Mouse (Mus musculus): ENCODE measurements around the gene P2rx7. TPM values are rescaled to one million over a fixed set of nuclear protein-coding genes. Genes with fewer than 3 reads are reported as not detected.
"Not testable (repeated sequence)": the region's sequence is repeated elsewhere in the genome, so short reads cannot be mapped to it uniquely, and the experiment has no call there.

Gene P2rx7
- polyA plus RNA-seq, 1 experiment = 1.4 TPM

DNA sequence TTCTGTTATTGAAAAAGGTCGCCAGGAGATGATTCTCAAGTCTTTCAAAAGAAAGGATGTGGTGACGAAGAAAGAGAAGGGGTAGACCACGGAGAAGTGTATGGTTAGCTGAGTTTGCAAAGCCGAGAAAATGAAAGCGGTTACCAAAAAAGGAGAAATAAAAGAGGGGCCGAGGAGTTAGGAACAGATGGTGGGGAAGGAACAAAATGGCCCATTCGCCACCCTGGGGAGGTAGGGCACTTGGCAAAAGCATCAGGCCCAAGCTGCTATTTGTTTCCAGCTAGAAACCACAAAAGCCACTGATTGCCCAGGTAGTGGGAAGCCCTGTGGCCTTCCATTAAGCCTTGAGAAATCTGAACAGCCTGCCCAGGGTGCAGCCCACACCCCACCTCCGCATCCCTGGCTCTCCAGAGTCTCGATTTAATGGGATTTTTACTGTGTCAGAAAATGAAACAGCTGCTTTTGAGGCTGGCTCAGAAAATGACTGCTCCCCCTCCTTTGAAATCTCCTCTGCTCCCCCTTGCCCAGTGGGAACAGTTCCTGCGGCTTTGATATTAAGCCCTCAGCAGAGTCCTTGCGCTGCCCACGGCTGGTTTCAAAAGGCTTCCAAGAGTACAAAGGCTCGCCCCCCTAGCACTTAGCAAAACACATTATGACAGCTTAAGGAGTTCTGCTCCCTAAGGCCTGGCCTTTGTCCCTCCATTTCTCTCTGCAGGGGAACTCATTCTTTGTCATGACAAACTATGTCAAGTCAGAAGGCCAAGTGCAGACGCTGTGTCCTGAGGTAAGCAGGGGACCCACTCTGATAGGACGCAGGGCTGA, 9.9 kb downstream of the P2rx7 start:
- no peak overlapping the region for H3K4me3 ChIP-seq (ENCODE audit: insufficient read depth, low read length)
- peaks cover 8% of the 10 kb centered on the region for H3K4me1 ChIP-seq (ENCODE audit: control insufficient read depth, insufficient read depth, low read length)
- H3K27ac ChIP-seq (ENCODE audit: insufficient read depth, low read length) = peak overlapping the region; percentile 41
- TF ChIP-seq POLR2A (IDR thresholded peaks at IDR 0.05; ENCODE audit: low read depth, low read length) = no peak
- TF ChIP-seq CTCF (IDR thresholded peaks at IDR 0.05; ENCODE audit: borderline replicate concordance, insufficient read depth, low read length) = no peak

DNA sequence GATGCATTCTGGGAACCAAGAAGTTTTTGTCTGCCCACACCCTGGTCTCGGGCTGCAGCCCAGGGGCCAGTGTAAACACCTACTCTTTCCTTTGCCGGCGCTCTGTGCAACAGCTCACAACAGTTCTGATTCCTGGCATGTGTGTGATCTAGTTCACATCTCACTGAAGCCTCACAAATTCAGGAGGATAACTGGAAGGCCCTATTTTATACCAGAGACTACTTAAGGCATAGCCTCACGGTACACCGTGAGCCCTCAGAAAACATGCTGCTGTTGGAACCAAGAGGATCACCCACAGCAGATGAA, 10.5 kb downstream of the P2rx7 start:
- no peak overlapping the region for H3K4me3 ChIP-seq (ENCODE audit: insufficient read depth, low read length)
- H3K27ac ChIP-seq (ENCODE audit: insufficient read depth, low read length) = peak overlapping the region; percentile 41
- peaks cover 8% of the 10 kb centered on the region for H3K4me1 ChIP-seq (ENCODE audit: control insufficient read depth, insufficient read depth, low read length)
- no peak for TF ChIP-seq CTCF (IDR thresholded peaks at IDR 0.05; ENCODE audit: borderline replicate concordance, insufficient read depth, low read length)
- TF ChIP-seq POLR2A (IDR thresholded peaks at IDR 0.05; ENCODE audit: low read depth, low read length) = no peak

DNA sequence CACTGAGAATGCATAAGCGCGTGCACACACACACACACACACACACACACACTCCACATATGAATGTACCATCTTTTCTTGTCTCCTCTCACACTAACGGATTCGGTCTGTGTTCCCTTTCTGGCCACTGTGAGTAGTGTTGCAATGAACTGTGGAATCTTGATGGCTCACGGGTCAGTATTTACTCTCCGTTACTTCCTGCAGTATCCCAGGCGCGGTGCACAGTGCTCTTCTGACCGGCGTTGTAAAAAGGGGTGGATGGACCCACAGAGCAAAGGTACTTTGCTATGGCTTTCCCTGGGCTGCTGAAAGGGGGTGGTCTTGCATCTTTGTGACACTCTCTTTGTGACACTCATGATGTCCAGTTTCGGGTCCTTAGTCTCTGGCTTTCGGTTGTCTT, 13.1 kb downstream of the P2rx7 start:
- Histone ChIP-seq H3K4me3 (ENCODE audit: insufficient read depth, low read length) (no peak overlapping the region), H3K27ac (ENCODE audit: insufficient read depth, low read length) (no peak overlapping the region), H3K4me1 (ENCODE audit: control insufficient read depth, insufficient read depth, low read length) (peaks cover 3% of the 10 kb centered on the region; the same call in 1 of the 2 replicates)
- no peak for TF ChIP-seq POLR2A (IDR thresholded peaks at IDR 0.05; ENCODE audit: low read depth, low read length)
- TF ChIP-seq CTCF (IDR thresholded peaks at IDR 0.05; ENCODE audit: borderline replicate concordance, insufficient read depth, low read length) = no peak

DNA sequence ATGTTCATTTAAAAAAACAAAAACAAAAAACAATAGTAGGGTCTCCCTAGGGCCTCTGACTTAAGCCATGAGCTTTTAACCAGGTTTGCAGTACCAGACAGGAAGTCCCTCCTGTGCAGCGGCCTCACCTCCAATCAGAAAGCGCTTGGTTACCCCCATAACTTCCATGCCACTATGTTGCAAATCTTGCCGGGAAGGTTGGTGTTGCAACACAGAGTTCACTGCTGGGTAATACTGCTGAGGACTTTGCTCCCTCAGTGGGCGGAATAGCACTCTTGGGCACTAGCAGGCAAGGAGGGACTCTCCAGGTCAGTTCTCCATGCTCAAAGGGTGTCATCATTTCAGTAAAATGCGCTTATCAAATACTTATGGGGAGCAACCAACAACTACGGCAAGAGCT, 18.8 kb downstream of the P2rx7 start:
- H3K4me1 ChIP-seq (ENCODE audit: control insufficient read depth, insufficient read depth, low read length) = no peaks in the 10 kb centered on the region
- no peak overlapping the region for H3K27ac ChIP-seq (ENCODE audit: insufficient read depth, low read length)
- no peak for TF ChIP-seq POLR2A (IDR thresholded peaks at IDR 0.05; ENCODE audit: low read depth, low read length)
- no peak for TF ChIP-seq CTCF (IDR thresholded peaks at IDR 0.05; ENCODE audit: borderline replicate concordance, insufficient read depth, low read length)
- H3K4me3 ChIP-seq (ENCODE audit: insufficient read depth, low read length) = no peak overlapping the region

DNA sequence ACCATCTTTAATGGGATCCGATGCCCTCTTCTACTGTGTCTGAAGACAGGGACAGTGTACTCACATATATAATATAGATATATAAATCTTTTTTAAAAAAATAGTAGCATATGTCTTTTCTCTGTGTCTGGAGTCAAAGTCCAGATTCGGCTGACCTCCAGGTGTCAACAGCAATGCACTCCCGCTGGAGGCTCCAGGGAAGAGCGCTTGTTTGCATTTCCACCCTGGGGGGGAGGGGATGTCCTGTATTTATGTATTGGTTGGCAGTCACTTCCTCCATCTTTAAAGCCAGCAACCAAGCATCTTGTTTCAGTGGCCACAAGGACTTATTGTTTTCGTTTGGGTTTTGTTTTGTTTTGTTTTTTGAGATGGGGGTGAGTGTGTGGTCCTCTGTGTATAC, 21.3 kb downstream of the P2rx7 start:
- no peak overlapping the region for H3K4me3 ChIP-seq (ENCODE audit: insufficient read depth, low read length)
- no peak for TF ChIP-seq POLR2A (IDR thresholded peaks at IDR 0.05; ENCODE audit: low read depth, low read length)
- no peaks in the 10 kb centered on the region for H3K4me1 ChIP-seq (ENCODE audit: control insufficient read depth, insufficient read depth, low read length)
- H3K27ac ChIP-seq (ENCODE audit: insufficient read depth, low read length) = no peak overlapping the region

DNA sequence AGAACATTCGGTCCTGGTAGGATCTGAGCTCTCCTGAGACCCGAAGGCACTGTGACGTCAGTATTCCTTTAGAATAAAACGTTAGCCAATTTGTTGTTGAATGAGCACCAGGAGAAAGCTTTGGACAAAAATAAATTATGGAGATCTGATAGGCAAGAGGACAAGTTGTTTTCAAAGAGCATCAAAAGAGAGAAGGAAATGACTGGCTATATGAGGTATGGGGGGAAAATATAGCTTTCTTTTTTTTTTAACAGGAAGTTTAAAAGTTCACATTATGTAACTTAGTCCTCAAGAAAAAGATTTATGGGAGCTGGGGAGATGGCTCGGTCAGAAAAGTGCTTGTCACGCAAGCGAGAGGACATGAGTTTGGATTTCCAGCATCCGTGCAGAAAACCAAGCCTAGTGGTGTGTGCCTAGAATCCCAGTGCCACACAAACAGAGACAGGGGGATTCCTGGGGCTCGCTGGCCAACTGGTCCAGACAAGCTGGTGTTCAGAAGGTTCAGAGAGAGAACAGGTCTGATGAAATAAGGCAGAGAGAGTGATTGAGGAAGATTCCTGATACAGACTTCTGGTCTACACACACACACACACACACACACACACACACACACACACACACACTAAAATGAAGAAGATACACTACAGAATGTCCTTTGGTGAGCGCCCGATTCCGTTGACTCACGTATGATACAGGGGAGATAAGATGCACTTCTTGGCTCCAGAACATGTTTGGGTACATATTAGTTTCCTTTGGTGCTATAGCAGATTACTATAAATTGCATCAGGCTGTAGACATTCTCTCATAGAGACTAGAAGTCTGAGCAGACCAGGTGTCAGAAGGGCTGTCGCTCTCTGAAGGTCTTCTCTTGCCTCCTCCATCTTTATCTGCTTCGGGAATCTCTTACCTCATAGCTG, 25.5 kb downstream of the P2rx7 start:
- no peak for TF ChIP-seq POLR2A (IDR thresholded peaks at IDR 0.05; ENCODE audit: low read depth, low read length)
- TF ChIP-seq CTCF (IDR thresholded peaks at IDR 0.05; ENCODE audit: borderline replicate concordance, insufficient read depth, low read length) = no peak
- Histone ChIP-seq H3K4me1 (ENCODE audit: control insufficient read depth, insufficient read depth, low read length) (no peaks in the 10 kb centered on the region), H3K27ac (ENCODE audit: insufficient read depth, low read length) (no peak overlapping the region), H3K4me3 (ENCODE audit: insufficient read depth, low read length) (no peak overlapping the region)

DNA sequence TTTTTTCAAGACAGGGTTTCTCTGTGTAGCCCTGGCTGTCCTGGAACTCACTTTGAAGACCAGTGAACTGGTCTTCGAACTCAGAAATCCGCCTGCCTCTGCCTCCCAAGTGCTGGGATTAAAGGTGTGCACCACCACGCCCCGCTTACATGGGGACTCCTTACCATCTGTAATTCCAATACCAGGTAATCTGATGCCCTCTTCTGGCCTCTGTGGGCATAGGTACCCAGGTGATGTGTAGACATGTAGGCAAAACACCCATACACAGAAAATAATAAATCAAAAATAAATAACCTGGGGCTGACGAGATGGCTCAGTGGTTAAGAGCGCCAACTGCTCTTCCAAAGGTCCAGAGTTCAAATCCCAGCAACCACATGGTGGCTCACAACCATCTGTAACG, 27.9 kb downstream of the P2rx7 start:
- not testable (repeated sequence) for H3K4me1 ChIP-seq (ENCODE audit: control insufficient read depth, insufficient read depth, low read length); H3K27ac ChIP-seq (ENCODE audit: insufficient read depth, low read length)

DNA sequence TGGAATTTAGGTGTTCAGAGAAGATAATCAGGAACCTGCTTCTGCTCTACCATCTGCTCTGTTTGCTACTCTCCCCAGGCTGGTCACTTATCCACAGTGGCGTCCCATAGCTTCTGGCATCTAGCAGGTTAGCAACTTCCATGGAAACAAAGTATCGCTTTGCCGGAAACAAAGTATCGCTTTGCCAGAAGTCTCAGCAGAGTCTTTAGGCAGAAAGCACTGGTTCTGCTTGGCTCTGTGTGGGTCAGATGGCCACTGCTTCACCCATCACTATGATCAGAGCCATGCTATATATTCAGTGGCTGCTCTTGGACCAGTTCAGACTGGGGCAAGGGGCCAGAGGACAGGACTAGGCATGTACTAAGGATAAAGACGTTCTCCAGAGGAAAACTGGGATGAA, 28.6 kb downstream of the P2rx7 start:
- H3K4me1 ChIP-seq (ENCODE audit: control insufficient read depth, insufficient read depth, low read length) = no peaks in the 10 kb centered on the region
- no peak overlapping the region for H3K4me3 ChIP-seq (ENCODE audit: insufficient read depth, low read length)
- TF ChIP-seq POLR2A (IDR thresholded peaks at IDR 0.05; ENCODE audit: low read depth, low read length) (no peak), CTCF (IDR thresholded peaks at IDR 0.05; ENCODE audit: borderline replicate concordance, insufficient read depth, low read length) (no peak)
- no peak overlapping the region for H3K27ac ChIP-seq (ENCODE audit: insufficient read depth, low read length)

More for the DNA sequence above, 27.9 kb downstream of the P2rx7 start:
- H3K4me3 ChIP-seq (ENCODE audit: insufficient read depth, low read length) = not testable (repeated sequence)

DNA sequence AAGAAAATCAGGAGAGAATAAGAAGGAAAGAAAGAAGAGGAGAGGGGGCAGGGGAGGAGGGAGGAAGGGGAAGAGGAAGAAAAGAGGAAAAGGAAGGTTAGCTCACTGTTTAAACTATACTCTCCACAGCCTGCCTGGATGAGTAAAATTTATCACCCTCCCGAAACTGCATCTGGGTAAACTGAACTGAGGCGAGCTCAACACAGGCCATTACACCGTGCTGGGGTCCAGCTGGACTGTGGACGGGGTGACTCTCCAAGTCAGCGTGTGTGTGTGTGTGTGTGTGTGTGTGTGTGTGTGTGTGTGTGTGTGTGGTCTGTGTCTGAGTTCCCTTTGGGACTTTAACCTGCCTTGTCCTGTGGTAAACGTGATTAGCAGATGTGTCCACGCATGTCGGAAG, 32.3 kb downstream of the P2rx7 start:
- H3K27ac ChIP-seq (ENCODE audit: insufficient read depth, low read length) = no peak overlapping the region
- TF ChIP-seq POLR2A (IDR thresholded peaks at IDR 0.05; ENCODE audit: low read depth, low read length) (no peak), CTCF (IDR thresholded peaks at IDR 0.05; ENCODE audit: borderline replicate concordance, insufficient read depth, low read length) (no peak)
- H3K4me1 ChIP-seq (ENCODE audit: control insufficient read depth, insufficient read depth, low read length) = no peaks in the 10 kb centered on the region
- H3K4me3 ChIP-seq (ENCODE audit: insufficient read depth, low read length) = no peak overlapping the region

DNA sequence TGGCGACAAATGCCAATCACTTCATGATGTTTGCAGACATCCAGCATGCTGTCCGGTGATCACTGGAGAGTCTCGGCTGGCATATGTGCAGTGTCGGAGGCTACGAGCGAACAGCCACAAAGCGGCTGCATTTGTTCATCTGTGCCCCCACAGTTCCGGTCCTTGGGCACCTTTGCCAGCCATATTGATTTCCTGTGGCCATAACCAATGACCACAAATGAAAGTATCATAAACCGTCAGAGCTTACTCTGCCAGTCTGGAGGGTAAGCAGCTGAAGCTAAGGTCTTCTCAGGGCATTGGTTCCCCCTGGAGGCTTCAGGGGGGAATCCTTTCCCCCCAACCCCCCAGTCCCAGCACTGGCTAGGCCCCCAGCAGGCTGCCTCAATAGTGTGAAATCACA, 34.3 kb downstream of the P2rx7 start:
- no peaks in the 10 kb centered on the region for H3K4me1 ChIP-seq (ENCODE audit: control insufficient read depth, insufficient read depth, low read length)
- H3K27ac ChIP-seq (ENCODE audit: insufficient read depth, low read length) = no peak overlapping the region
- no peak overlapping the region for H3K4me3 ChIP-seq (ENCODE audit: insufficient read depth, low read length)
- TF ChIP-seq POLR2A (IDR thresholded peaks at IDR 0.05; ENCODE audit: low read depth, low read length) (no peak), CTCF (IDR thresholded peaks at IDR 0.05; ENCODE audit: borderline replicate concordance, insufficient read depth, low read length) (no peak)
